Mouse (Mus musculus) liver, embryonic 14.5 days (tissue): ENCODE results near the gene Ssh2. TPM values are rescaled to one million over a fixed set of nuclear protein-coding genes. Genes with fewer than 3 reads are reported as not detected.

Experiments
- ATAC-seq: fragments of 200-750 bp; cut with Nextera tagmentation; 2 replicates; pipeline ENCODE4 v1.8.0; 2017; ENCODE audit warnings: moderate number of reproducible peaks, mild to moderate bottlenecking, moderate library complexity; ENCODE audit not compliant: insufficient read depth
- DNase-seq, 3 experiments: peaks; one replicate each; pipeline ENCODE4 v3.0.0-alpha.2; 2012 to 2013; ENCODE audit warnings: low read depth in 3 of 3, low spot score in 3 of 3
- H3K27ac ChIP-seq: fragments of 300-500 bp; sonication (generic); 2 replicates; pipeline ENCODE4 v1.5.1; 2014; ENCODE audit warnings: moderate library complexity, mild to moderate bottlenecking, control low read depth, inconsistent platforms
- H3K27me3 ChIP-seq: fragments of 300-500 bp; sonication (generic); 2 replicates; pipeline ENCODE4 v1.6.1; 2014; ENCODE audit warnings: mild to moderate bottlenecking, low read length, moderate library complexity; ENCODE audit not compliant: control insufficient read depth, insufficient read depth
- H3K36me3 ChIP-seq: fragments of 300-500 bp; sonication (generic); replicated peaks from 2 replicates; pipeline ENCODE4 v1.6.1; 2014; ENCODE audit warnings: low read depth; ENCODE audit not compliant: control insufficient read depth, insufficient read depth
- H3K4me1 ChIP-seq, 2 experiments: fragments of 200-500 bp in 1 of 2; fragments of 300-500 bp in 1 of 2; sonication (generic) in 1 of 2; replicated peaks; 2 replicates each; pipeline ENCODE4 v1.6.1; 2012 to 2014; ENCODE audit warnings: antibody characterized with exemption in 1 of 2, inconsistent platforms in 1 of 2, low read length in 1 of 2; ENCODE audit not compliant: control insufficient read depth in 2 of 2, insufficient read depth in 2 of 2
- H3K4me2 ChIP-seq: fragments of 300-500 bp; sonication (generic); 2 replicates; pipeline ENCODE4 v1.6.1; 2014; ENCODE audit warnings: low read depth, mild to moderate bottlenecking, control low read depth, moderate library complexity
- H3K4me3 ChIP-seq, 2 experiments: fragments of 200-500 bp in 1 of 2; fragments of 300-500 bp in 1 of 2; sonication (generic) in 1 of 2; 2 replicates each; pipeline ENCODE4 v1.5.1; 2012 to 2014; ENCODE audit warnings: low read depth in 2 of 2, low read length in 2 of 2, mild to moderate bottlenecking in 2 of 2, control low read depth in 1 of 2, inconsistent platforms in 1 of 2, moderate library complexity in 1 of 2; ENCODE audit not compliant: insufficient read depth in 1 of 2
- H3K9ac ChIP-seq: fragments of 300-500 bp; sonication (generic); replicated peaks from 2 replicates; pipeline ENCODE4 v1.6.1; 2014; ENCODE audit warnings: mild to moderate bottlenecking, control low read depth, moderate library complexity
- H3K9me3 ChIP-seq: fragments of 300-500 bp; sonication (generic); 2 replicates; pipeline ENCODE4 v1.6.1; 2016; ENCODE audit warnings: low read length, mixed read lengths; ENCODE audit not compliant: control insufficient read depth
- CTCF ChIP-seq: IDR thresholded peaks from 2 replicates; pipeline ENCODE4 v1.5.1; 2016; ENCODE audit warnings: antibody characterized with exemption, low read depth, control low read depth
- EP300 ChIP-seq: IDR thresholded peaks from 2 replicates; pipeline ENCODE4 v1.6.1; 2016; ENCODE audit warnings: antibody characterized with exemption, low read depth
- WGBS: fragments of 180-500 bp; shearing (Covaris S2); extraction: QIAGEN DNeasy Blood & Tissue Kit; methylation state at CpG from one replicate; pipeline ENCODE4 v1.1.7; 2014; ENCODE audit not compliant: insufficient replicate concordance; 5-methylcytosine and 5-hydroxymethylcytosine counted together
- polyA plus RNA-seq, 2 experiments: library from polyadenylated mRNA; depleted of rRNA in 1 of 2; stranded (reverse) in 1 of 2; unstranded in 1 of 2; fragments of >200 nt; fragmentation: Nextera tagmentation in 1 of 2; extraction: Ambion mirVana in 1 of 2; gene quantifications; 2 replicates each; pipeline versions ENCODE4 v1.2.1 to v1.2.3; 2012 to 2014

Ssh2 gene
- polyA plus RNA-seq, 2 experiments: 2.5 to 3.6 TPM

GRCm38 (mm10) chr11:77492311-77492871, 276.3 kb downstream of the Ssh2 start:
- Histone ChIP-seq H3K9me3 (no peaks in the 10 kb centered on the region), H3K4me1 (peaks cover 7 to 32% of the 10 kb centered on the region in 2 experiments; a peak in 3 of 4 replicates), H3K27me3 (peaks cover 25% of the 10 kb centered on the region), H3K4me3 (peak overlapping the region; percentile 62 to 82), H3K9ac (peak overlapping the region; percentile 71), H3K27ac (peak overlapping the region; percentile 12), H3K4me2 (peak overlapping the region; percentile 82), H3K36me3 (no peaks in the 10 kb centered on the region)
- TF ChIP-seq EP300 (no peak), CTCF (no peak)
- ATAC-seq (peak; percentile 3; the same call in 1 of the 2 replicates), DNase-seq (no peak)
- 0% methylated on average over 17 of the region's 18 CpGs for WGBS

GRCm38 (mm10) chr11:77492911-77493332, 276.8 kb downstream of the Ssh2 start:
- Histone ChIP-seq H3K4me3 (peak overlapping the region; percentile 62 to 82), H3K4me2 (peak overlapping the region; percentile 82), H3K27me3 (peaks cover 25% of the 10 kb centered on the region), H3K9ac (peak overlapping the region; percentile 71), H3K36me3 (no peaks in the 10 kb centered on the region), H3K27ac (peak overlapping the region; percentile 35), H3K9me3 (no peaks in the 10 kb centered on the region), H3K4me1 (peaks cover 7 to 32% of the 10 kb centered on the region in 2 experiments; a peak in 3 of 4 replicates)
- 0% methylated on average over 30 of the region's 32 CpGs for WGBS
- DNase-seq (peak; percentile 78 to 82 (median 79)), ATAC-seq (peak; percentile 81)
- TF ChIP-seq EP300: no peak
- peak; percentile 45 for TF ChIP-seq CTCF

GRCm38 (mm10) chr11:77493512-77494343, 277.6 kb downstream of the Ssh2 start, which contains the start of gene Git1:
Gene Git1 (plus strand): TSS chr11:77493562.
- Histone ChIP-seq H3K4me2 (peak within 1 kb of the TSS; percentile 82), H3K36me3 (no peaks in the 10 kb centered on the region), H3K4me1 (peaks cover 7 to 32% of the 10 kb centered on the region in 2 experiments; a peak in 3 of 4 replicates), H3K9me3 (no peaks in the 10 kb centered on the region), H3K9ac (peak within 1 kb of the TSS; percentile 71), H3K4me3 (peak within 1 kb of the TSS; percentile 62 to 82), H3K27ac (peak within 1 kb of the TSS; percentile 35), H3K27me3 (peaks cover 19% of the 10 kb centered on the region)
- TF ChIP-seq CTCF (no peak), EP300 (no peak)
- under 1% methylated on average over 67 of the region's 74 CpGs for WGBS
- DNase-seq (no peak), ATAC-seq (peak; percentile 19; the same call in 1 of the 2 replicates)

- 18% methylated on average over 4 of the region's 4 CpGs for WGBS
- H3K4me2 ChIP-seq: peak overlapping the region; percentile 82
- H3K27me3 ChIP-seq: peaks cover 14% of the 10 kb centered on the region
- no peak overlapping the region for H3K27ac ChIP-seq
- peaks cover 7 to 29% of the 10 kb centered on the region in 2 experiments; a peak in 3 of 4 replicates for H3K4me1 ChIP-seq
- no peaks in the 10 kb centered on the region for H3K9me3 ChIP-seq
- H3K9ac ChIP-seq: no peak overlapping the region
- no peak for TF ChIP-seq EP300
- TF ChIP-seq CTCF: no peak
- H3K36me3 ChIP-seq: no peaks in the 10 kb centered on the region
- no peak for DNase-seq
- peak overlapping the region; percentile 55 to 82 for H3K4me3 ChIP-seq
- ATAC-seq: no peak
Observed at GRCm38 (mm10) chr11:77494344-77494676, 278.2 kb downstream of the Ssh2 start.

GRCm38 (mm10) chr11:77494782-77495181, 278.7 kb downstream of the Ssh2 start:
- Histone ChIP-seq H3K9me3 (no peaks in the 10 kb centered on the region), H3K9ac (no peak overlapping the region), H3K36me3 (no peaks in the 10 kb centered on the region; the same call in 1 of the 2 replicates), H3K4me2 (peak overlapping the region; percentile 82), H3K4me3 (no peak overlapping the region), H3K27ac (no peak overlapping the region), H3K4me1 (peaks cover 7 to 29% of the 10 kb centered on the region in 2 experiments; a peak in 3 of 4 replicates), H3K27me3 (peaks cover 10% of the 10 kb centered on the region)
- ATAC-seq (no peak), DNase-seq (no peak)
- WGBS: 70% methylated on average over 6 of the region's 6 CpGs
- TF ChIP-seq CTCF (no peak), EP300 (no peak)
